Mouse (Mus musculus) cerebellum, adult 2 months (tissue): ENCODE measurements around the gene Bach1.

ENCODE experiments used
- CTCF ChIP-seq: fragments of 200-500 bp; IDR thresholded peaks from 2 replicates; pipeline ENCODE4 v1.5.1; 2011; ENCODE audit warnings: low read depth, mild to moderate bottlenecking, control low read depth, low read length, moderate library complexity, borderline replicate concordance; ENCODE audit not compliant: insufficient read depth
- POLR2A ChIP-seq: fragments of 200-500 bp; IDR thresholded peaks from 2 replicates; pipeline ENCODE4 v1.6.1; 2011; ENCODE audit warnings: low read length, control low read depth, borderline replicate concordance; ENCODE audit not compliant: insufficient read depth

DNA sequence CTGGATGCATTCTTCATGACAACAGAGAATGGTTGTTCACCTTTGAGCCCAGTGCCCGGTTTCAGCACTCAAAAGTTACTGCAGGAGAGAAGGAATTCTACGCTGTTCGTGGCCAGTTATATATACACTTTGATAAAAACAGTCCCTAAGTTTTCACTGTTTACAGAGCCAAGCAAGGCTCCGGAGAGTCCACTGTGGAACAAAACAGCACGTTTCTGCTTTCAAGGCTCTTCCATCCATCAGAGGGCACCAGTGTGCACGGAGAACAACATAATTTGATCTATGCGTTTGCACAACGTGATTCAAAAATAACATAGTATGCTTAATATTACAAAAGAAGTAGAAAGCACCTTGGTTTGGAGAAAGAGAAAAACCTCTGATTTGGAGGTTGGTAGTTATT, 67.2 kb downstream of the Bach1 start:
- TF ChIP-seq POLR2A (no peak), CTCF (no peak)
